Comparison of ENCODE assay signal across 9 mouse cellular contexts in genomic region chr8:109417222-109417621, GRCm38 (mm10).
A peak's percentile ranks its signal among the peaks of the same experiment; 100 is the strongest.
DNase-seq lines count a peak whose midpoint lies in the region; ATAC-seq and TF ChIP-seq lines count a peak whose summit lies in the region.
"Had no signal": no experiment of that assay in that cellular context is flagged by ENCODE, and none has a peak within 500 bp of the region (broad histone marks: within the 10 kb centered on the region; RNA-seq: fewer than 3 reads in every experiment).

No protein-coding gene starts in this region.

- H3K27ac ChIP-seq in liver, embryonic 14.5 days = no peak overlapping the region
- no peak overlapping the region for H3K27ac ChIP-seq in cortical plate, adult 2 months (ENCODE audit: insufficient read depth, low read length)
- H3K27ac ChIP-seq in midbrain, embryonic 16.5 days (ENCODE audit: low read length) = peak overlapping the region; percentile 89
- H3K27ac ChIP-seq in heart, embryonic 12.5 days (ENCODE audit: poor library complexity, severe bottlenecking) = no peak overlapping the region
- H3K27ac ChIP-seq: liver, embryonic 13.5 days had no signal

- no peaks in the 10 kb centered on the region for H3K27me3 ChIP-seq in liver, embryonic 14.5 days (ENCODE audit: control insufficient read depth, insufficient read depth, low read length)
- H3K27me3 ChIP-seq in midbrain, embryonic 16.5 days (ENCODE audit: control insufficient read depth, insufficient read depth, low read depth, low read length) = no peaks in the 10 kb centered on the region
- H3K27me3 ChIP-seq in heart, embryonic 12.5 days (replicated peaks) = no peaks in the 10 kb centered on the region
- H3K27me3 ChIP-seq: liver, embryonic 13.5 days had no signal

- no peaks in the 10 kb centered on the region for H3K4me1 ChIP-seq in liver, embryonic 14.5 days (replicated peaks; ENCODE audit: control insufficient read depth in 2 of 2, insufficient read depth in 2 of 2, low read length in 1 of 2)
- H3K4me1 ChIP-seq in cortical plate, adult 2 months (ENCODE audit: control insufficient read depth, insufficient read depth, low read length) = peaks cover 5% of the 10 kb centered on the region; the same call in 1 of the 2 replicates
- H3K4me1 ChIP-seq in midbrain, embryonic 16.5 days (ENCODE audit: control insufficient read depth, insufficient read depth, low read length) = peaks cover 38% of the 10 kb centered on the region
- H3K4me1 ChIP-seq in heart, embryonic 12.5 days (replicated peaks) = peaks cover 6% of the 10 kb centered on the region; the same call in 1 of the 2 replicates
- H3K4me1 ChIP-seq: liver, embryonic 13.5 days had no signal

- TF ChIP-seq CTCF in liver, embryonic 14.5 days (IDR thresholded peaks at IDR 0.05; ENCODE audit: low read depth) = peak; percentile 38; the same call in 1 of the 2 replicates
- peak; percentile 69 for TF ChIP-seq CTCF in cortical plate, adult 2 months (IDR thresholded peaks at IDR 0.05; ENCODE audit: extremely low read depth, insufficient read depth, low read length)

- H3K4me2 ChIP-seq in liver, embryonic 14.5 days (ENCODE audit: low read depth) = no peak overlapping the region
- peak overlapping the region; percentile 39 for H3K4me2 ChIP-seq in midbrain, embryonic 16.5 days (ENCODE audit: low read length)
- no peak overlapping the region for H3K4me2 ChIP-seq in heart, embryonic 12.5 days
- H3K4me2 ChIP-seq: liver, embryonic 13.5 days had no signal

- no peaks in the 10 kb centered on the region for H3K36me3 ChIP-seq in liver, embryonic 14.5 days (replicated peaks; ENCODE audit: control insufficient read depth, insufficient read depth, low read depth)
- no peaks in the 10 kb centered on the region for H3K36me3 ChIP-seq in midbrain, embryonic 16.5 days (ENCODE audit: control insufficient read depth, insufficient read depth, low read length)
- no peaks in the 10 kb centered on the region for H3K36me3 ChIP-seq in heart, embryonic 12.5 days
- H3K36me3 ChIP-seq: liver, embryonic 13.5 days had no signal

- 35% methylated on average over 5 of the region's 5 CpGs for WGBS in liver, embryonic 14.5 days (ENCODE audit: insufficient replicate concordance)
- WGBS in midbrain, embryonic 16.5 days = 6% methylated on average over 5 of the region's 5 CpGs
- WGBS in heart, embryonic 12.5 days = 39% methylated on average over 5 of the region's 5 CpGs

- TF ChIP-seq POLR2A in cortical plate, adult 2 months (IDR thresholded peaks at IDR 0.05; ENCODE audit: extremely low read depth, insufficient read depth, low read length) = no peak

- no peak for ATAC-seq in liver, embryonic 14.5 days (ENCODE audit: insufficient read depth)
- ATAC-seq in hematopoietic stem cell, adult 5-6 weeks (replicated peaks in 1 of 2; ENCODE audit: insufficient read depth in 1 of 2, low FRiP score in 2 of 2, low TSS enrichment in 1 of 2, low read depth in 1 of 2, poor library complexity in 2 of 2, severe bottlenecking in 2 of 2) = peak; percentile 22 to 42; a peak in 2 of 4 replicates
- peak; percentile 93 for ATAC-seq in midbrain, embryonic 16.5 days
- ATAC-seq in heart, embryonic 12.5 days (ENCODE audit: insufficient number of reproducible peaks, low FRiP score) = no peak

- no peak overlapping the region for H3K4me3 ChIP-seq in liver, embryonic 14.5 days (ENCODE audit: insufficient read depth in 1 of 2, low read depth in 2 of 2, low read length in 2 of 2)
- H3K4me3 ChIP-seq in cortical plate, adult 2 months (ENCODE audit: insufficient read depth, low read length) = no peak overlapping the region
- H3K4me3 ChIP-seq in midbrain, embryonic 16.5 days (ENCODE audit: low read depth, low read length) = no peak overlapping the region
- H3K4me3 ChIP-seq in heart, embryonic 12.5 days = no peak overlapping the region
- H3K4me3 ChIP-seq: liver, embryonic 13.5 days had no signal

- DNase-seq in liver, embryonic 14.5 days (ENCODE audit: low read depth in 3 of 3, low spot score in 3 of 3) = no peak
- no peak for DNase-seq in liver
- peak; percentile 67 for DNase-seq in left cerebral cortex, adult 11 months (ENCODE audit: low spot score)
- DNase-seq in testis, postnatal 10 days (ENCODE audit: low spot score) = no peak
- DNase-seq: liver, embryonic 13.5 days had no signal

- H3K9me3 ChIP-seq in liver, embryonic 14.5 days (ENCODE audit: control insufficient read depth, low read length) = no peaks in the 10 kb centered on the region
- peaks cover 5% of the 10 kb centered on the region; the same call in 1 of the 2 replicates for H3K9me3 ChIP-seq in midbrain, embryonic 16.5 days (replicated peaks; ENCODE audit: control insufficient read depth, low read length, poor library complexity, severe bottlenecking)
- no peaks in the 10 kb centered on the region for H3K9me3 ChIP-seq in heart, embryonic 12.5 days (replicated peaks)
- H3K9me3 ChIP-seq: liver, embryonic 13.5 days had no signal

- no peak for TF ChIP-seq EP300 in liver, embryonic 14.5 days (IDR thresholded peaks at IDR 0.05; ENCODE audit: low read depth)

- no peak overlapping the region for H3K9ac ChIP-seq in liver, embryonic 14.5 days (replicated peaks)
- peak overlapping the region; percentile 57; the same call in 1 of the 2 replicates for H3K9ac ChIP-seq in midbrain, embryonic 16.5 days (ENCODE audit: low read depth, low read length)
- no peak overlapping the region for H3K9ac ChIP-seq in heart, embryonic 12.5 days
- H3K9ac ChIP-seq: liver, embryonic 13.5 days had no signal

Comparison
In these comparisons a context has a peak if more than half of its experiments do, and no peak if none do; other contexts are left out.
1. ATAC-seq: peak in hematopoietic stem cell, adult 5-6 weeks (2 of 2) and midbrain, embryonic 16.5 days (single experiment); none in liver, embryonic 14.5 days (single experiment) and heart, embryonic 12.5 days (single experiment).